Mouse (Mus musculus): ENCODE measurements around the gene Pafah1b3. TPM values are rescaled to one million over a fixed set of nuclear protein-coding genes. Genes with fewer than 3 reads are reported as not detected.

Gene Pafah1b3
- 0.81 TPM for polyA plus RNA-seq (2014; fragmentation: Illumina TruSeq; extraction: RNeasy Lipid Tissue Mini Kit (QIAGEN cat#74804); ENCODE audit: low read depth, low replicate concordance)

DNA sequence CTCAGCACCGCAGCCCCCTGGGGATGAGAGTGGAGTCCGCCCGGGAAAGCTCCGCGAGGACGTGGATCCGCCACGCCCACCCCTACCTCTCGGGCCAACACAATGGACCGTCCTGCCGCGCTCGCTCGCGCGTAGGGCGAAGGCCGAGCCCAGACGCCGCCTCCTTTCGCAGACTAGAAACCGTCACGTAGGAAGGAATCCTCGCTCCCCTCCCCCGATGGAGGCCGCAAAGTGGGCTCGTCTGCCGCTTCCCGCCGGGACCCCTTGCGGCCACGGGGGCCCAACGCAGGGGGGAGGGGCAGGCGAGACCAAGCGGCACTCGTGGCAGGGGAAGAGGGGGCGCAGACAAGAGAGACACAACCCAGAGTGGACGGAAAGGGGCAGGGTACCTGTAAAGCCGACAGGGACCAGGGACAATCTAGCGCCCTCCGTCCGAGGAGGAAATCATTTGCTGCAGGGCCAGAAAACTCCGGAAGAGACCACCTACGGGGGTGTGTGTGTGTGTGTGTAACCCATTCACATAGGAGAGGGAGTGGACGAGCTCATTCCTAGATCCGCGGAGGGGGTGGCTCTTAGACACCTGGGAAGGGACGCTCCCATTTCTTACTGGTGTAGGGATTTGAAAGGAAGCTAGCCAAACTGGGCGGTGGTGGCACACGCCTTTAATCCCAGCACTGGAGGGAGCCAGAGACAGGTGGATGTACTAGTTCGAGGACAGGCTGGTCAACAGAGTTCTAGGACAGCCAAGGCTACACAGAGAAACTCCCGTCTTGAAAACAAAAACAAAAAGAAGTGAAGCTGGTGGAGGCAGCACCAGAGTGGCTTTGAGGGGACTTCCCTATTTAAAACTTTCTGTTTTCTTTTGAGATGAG is at the start of gene Pafah1b3:
TSS of gene Pafah1b3 (minus strand) at position 533 of the 872 bp plus-strand sequence.

DNA sequence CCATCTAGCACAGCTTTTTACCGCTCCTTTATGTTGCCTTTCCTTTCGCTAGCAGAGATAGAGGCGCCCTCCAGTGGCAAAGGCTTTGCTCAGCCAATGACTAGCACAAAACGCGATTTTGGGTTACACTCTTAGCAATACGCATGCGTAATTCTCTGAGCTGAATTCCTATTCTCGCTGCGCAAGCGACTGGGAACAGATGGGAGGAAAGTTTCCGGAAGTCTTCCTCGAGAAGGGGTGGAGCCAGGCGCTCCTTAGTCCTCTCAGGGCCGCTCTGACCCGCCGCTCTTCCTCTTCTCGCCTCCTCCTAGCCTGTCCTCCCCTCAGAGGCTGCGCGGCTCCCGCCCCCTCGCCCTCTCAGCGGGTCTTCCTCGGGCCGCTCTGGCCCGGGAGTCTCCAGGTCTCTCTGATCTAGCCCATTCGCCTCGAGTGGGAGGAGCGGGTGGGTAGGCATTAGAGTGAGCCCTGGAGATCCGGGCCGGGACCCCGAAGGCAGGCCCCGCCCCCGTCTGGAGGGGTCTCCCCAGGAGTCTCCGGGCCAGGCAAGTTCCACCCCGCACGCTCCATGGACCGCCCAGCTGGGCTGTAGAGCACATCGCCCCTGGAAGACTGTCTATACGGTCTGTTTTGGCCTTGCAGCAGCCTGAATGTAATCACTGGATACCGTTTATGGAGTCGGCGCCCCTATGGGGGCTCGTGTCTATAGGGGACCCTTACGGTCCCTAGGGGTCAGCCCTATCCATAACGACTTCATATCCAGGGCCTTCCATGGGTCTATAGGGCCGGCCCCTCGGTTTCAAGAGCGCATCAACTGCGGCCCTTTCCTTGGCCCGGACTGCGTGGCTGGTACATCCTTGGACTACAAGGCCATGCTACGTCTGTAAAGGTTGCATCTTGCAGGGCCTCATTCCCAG is 19.0 kb upstream of the Pafah1b3 start, which contains the start of gene Megf8:
TSS of gene Megf8 (plus strand) at position 633 of the 914 bp plus-strand sequence.

DNA sequence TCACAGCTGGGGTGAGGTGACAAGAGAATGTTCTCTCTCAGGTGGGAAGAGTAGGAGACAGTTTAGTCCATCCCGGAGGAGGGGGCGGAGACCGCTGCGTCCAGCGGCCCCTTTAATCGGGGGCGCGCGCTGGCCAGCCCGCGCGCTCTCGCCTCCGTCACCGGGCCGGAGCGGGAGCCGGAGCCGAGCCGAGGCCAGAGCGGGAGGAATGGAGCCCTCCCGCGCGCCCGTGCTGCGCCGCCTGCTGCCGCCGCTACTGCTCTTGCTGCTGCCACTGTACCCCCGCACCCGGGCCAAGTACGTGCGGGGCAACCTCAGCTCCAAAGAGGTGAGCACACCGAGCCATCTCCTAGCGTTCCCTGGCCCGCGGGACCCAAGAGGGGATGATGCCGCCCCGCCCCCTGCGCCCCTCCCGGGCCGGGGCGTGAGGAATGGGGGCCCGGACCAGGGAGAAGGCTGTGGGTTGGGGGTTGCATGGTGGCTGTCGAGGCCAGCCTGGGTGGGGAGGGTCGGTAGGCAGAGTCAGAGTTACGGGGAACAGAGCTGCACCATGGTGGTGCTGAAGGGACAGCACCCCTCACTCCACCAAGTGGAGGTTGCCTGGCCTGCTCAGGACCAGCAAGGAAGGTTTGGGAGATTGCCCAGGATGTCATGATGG is 8.3 kb upstream of the Pafah1b3 start, which contains the start of gene Tmem145:
TSS of gene Tmem145 (plus strand) at position 151 of the 658 bp plus-strand sequence.

DNA sequence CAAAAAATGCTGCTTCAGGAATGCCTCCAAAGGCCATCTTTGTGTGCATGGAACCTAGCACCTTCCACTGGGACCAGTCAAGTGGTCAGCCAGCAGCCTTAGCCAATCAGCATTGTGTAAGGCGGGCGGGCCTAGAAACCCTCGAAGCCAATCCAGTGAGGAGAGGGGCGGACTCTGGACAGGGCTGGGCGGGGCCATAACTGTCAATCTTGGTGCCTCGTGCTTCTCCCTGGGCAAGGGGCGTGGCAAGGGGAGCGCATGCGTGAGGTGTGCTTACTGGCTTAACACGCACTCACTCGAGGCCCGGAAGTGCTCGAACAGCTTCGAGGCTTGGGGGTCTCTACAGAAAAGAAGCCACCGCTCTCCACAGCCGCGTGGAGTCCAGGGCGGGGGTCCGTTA is 3.3 kb upstream of the Pafah1b3 start, which contains the start of gene Prr19:
TSS of gene Prr19 (plus strand) at position 349 of the 400 bp plus-strand sequence.

DNA sequence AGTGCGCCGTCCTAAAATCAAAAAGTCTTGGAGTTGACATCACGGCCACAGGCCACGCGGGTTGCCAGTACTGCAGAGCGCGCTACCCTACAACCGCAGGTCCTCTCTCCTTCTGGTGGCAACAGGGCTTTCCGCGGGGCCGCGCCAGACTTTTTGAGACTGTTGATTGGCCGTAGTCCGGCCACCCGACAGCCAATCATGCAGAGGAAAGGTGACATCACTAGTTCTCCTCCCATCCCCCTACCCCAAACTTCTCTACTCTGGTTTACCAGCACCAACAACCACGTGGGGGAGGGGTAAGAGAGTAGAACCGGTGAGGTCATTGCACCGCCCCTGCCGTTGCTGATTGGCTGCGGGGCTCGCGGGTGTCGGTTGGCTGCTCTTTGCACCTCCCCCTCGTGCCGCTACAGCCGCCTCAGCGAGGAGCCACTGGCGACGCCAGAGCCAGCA is 30.5 kb downstream of the Pafah1b3 start, which contains the start of gene Cic:
TSS of gene Cic (plus strand) at position 404 of the 450 bp plus-strand sequence.

DNA sequence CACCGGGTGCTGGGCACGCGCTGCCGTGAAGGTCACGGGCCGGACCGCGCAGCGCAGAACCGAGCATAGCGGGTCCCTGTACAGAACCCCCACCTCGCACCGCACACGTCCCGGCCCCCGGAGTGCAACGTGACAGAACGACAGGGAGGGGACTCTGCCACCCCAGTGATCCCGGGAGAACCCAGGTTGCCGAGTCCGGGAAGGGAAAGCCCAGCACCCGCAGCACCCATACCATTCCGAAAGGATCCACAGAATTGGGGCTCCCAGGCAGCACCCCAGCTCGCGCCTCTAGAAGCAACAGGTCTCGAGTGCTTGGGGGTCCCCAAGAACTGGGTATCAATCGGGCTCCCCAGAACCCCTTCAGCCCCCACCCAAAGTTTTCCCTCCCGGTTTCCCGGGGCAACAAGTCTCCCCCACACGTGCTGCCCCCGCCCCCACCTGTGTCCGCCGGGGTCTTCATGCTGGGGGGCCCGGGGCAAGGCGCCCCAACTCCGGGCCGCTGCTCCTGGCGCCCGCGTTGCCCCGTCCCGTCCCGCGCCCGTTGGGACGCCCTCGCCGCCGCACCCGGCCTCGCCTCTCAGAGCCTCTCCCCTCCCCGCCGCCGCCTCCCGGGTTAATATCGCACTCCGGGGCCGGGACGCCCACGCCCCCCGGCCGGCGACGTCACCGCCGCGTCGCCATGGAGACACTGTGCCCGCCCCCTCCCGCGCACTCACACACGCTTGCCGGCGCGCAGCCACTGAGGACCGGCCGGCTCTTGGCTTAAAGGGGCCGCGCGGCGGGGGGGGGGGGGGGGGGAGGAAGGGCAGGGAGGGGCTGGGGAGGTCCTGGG is 47.4 kb downstream of the Pafah1b3 start, which contains the start of gene Erf:
TSS of gene Erf (minus strand) at position 621 of the 832 bp plus-strand sequence.

Other genes with a start within 250 kb of the Pafah1b3 start
- gene Grik5, start 225.6 kb downstream of the Pafah1b3 start, polyA plus RNA-seq (2014; fragmentation: Illumina TruSeq; extraction: RNeasy Lipid Tissue Mini Kit (QIAGEN cat#74804); ENCODE audit: low read depth, low replicate concordance), result not detected
- gene Zfp574, start 225.4 kb downstream of the Pafah1b3 start, polyA plus RNA-seq (2014; fragmentation: Illumina TruSeq; extraction: RNeasy Lipid Tissue Mini Kit (QIAGEN cat#74804); ENCODE audit: low read depth, low replicate concordance), result 0.61 TPM
- gene Pou2f2, start 118.3 kb downstream of the Pafah1b3 start, polyA plus RNA-seq (2014; fragmentation: Illumina TruSeq; extraction: RNeasy Lipid Tissue Mini Kit (QIAGEN cat#74804); ENCODE audit: low read depth, low replicate concordance), result 0.20 TPM
- 0.69 TPM for gene Dedd2, start 77.4 kb downstream of the Pafah1b3 start, polyA plus RNA-seq (2014; fragmentation: Illumina TruSeq; extraction: RNeasy Lipid Tissue Mini Kit (QIAGEN cat#74804); ENCODE audit: low read depth, low replicate concordance)
- 0.69 TPM for gene Zfp526, start 76.6 kb downstream of the Pafah1b3 start, polyA plus RNA-seq (2014; fragmentation: Illumina TruSeq; extraction: RNeasy Lipid Tissue Mini Kit (QIAGEN cat#74804); ENCODE audit: low read depth, low replicate concordance)
- 7.7 TPM for gene Gsk3a, start 60.1 kb downstream of the Pafah1b3 start, polyA plus RNA-seq (2014; fragmentation: Illumina TruSeq; extraction: RNeasy Lipid Tissue Mini Kit (QIAGEN cat#74804); ENCODE audit: low read depth, low replicate concordance)
- gene Erf, start 47.2 kb downstream of the Pafah1b3 start, polyA plus RNA-seq (2014; fragmentation: Illumina TruSeq; extraction: RNeasy Lipid Tissue Mini Kit (QIAGEN cat#74804); ENCODE audit: low read depth, low replicate concordance), result 1.3 TPM
- gene Cic, start 30.3 kb downstream of the Pafah1b3 start, polyA plus RNA-seq (2014; fragmentation: Illumina TruSeq; extraction: RNeasy Lipid Tissue Mini Kit (QIAGEN cat#74804); ENCODE audit: low read depth, low replicate concordance), result 4.7 TPM
- not detected for gene Prr19, start 3.4 kb upstream of the Pafah1b3 start, polyA plus RNA-seq (2014; fragmentation: Illumina TruSeq; extraction: RNeasy Lipid Tissue Mini Kit (QIAGEN cat#74804); ENCODE audit: low read depth, low replicate concordance)
- gene Tmem145, start 8.1 kb upstream of the Pafah1b3 start, polyA plus RNA-seq (2014; fragmentation: Illumina TruSeq; extraction: RNeasy Lipid Tissue Mini Kit (QIAGEN cat#74804); ENCODE audit: low read depth, low replicate concordance), result not detected
- gene Megf8, start 19.2 kb upstream of the Pafah1b3 start, polyA plus RNA-seq (2014; fragmentation: Illumina TruSeq; extraction: RNeasy Lipid Tissue Mini Kit (QIAGEN cat#74804); ENCODE audit: low read depth, low replicate concordance), result 1.0 TPM
- gene Cnfn, start 71.7 kb upstream of the Pafah1b3 start, polyA plus RNA-seq (2014; fragmentation: Illumina TruSeq; extraction: RNeasy Lipid Tissue Mini Kit (QIAGEN cat#74804); ENCODE audit: low read depth, low replicate concordance), result not detected
- 0.49 TPM for gene Lipe, start 100.7 kb upstream of the Pafah1b3 start, polyA plus RNA-seq (2014; fragmentation: Illumina TruSeq; extraction: RNeasy Lipid Tissue Mini Kit (QIAGEN cat#74804); ENCODE audit: low read depth, low replicate concordance)
- not detected for gene Cxcl17, start 114.9 kb upstream of the Pafah1b3 start, polyA plus RNA-seq (2014; fragmentation: Illumina TruSeq; extraction: RNeasy Lipid Tissue Mini Kit (QIAGEN cat#74804); ENCODE audit: low read depth, low replicate concordance)
- gene Ceacam1, start 179.6 kb upstream of the Pafah1b3 start, polyA plus RNA-seq (2014; fragmentation: Illumina TruSeq; extraction: RNeasy Lipid Tissue Mini Kit (QIAGEN cat#74804); ENCODE audit: low read depth, low replicate concordance), result 89.5 TPM
- 199 TPM for gene Ceacam2, start 241.9 kb upstream of the Pafah1b3 start, polyA plus RNA-seq (2014; fragmentation: Illumina TruSeq; extraction: RNeasy Lipid Tissue Mini Kit (QIAGEN cat#74804); ENCODE audit: low read depth, low replicate concordance)

All from kidney, adult 10 weeks (tissue).